Mouse (Mus musculus) left cerebral cortex, adult 2 months (tissue): ENCODE data around the gene Gm10352. TPM values are rescaled to one million over a fixed set of nuclear protein-coding genes. Genes with fewer than 3 reads are reported as not detected.
"Not testable (repeated sequence)": the region's sequence is repeated elsewhere in the genome, so short reads cannot be mapped to it uniquely, and the experiment has no call there.

Experiments used
- DNase-seq, 2 experiments: peaks; one replicate each; pipeline ENCODE4 v3.0.0; 2021 to 2022; ENCODE audit warnings: low spot score in 2 of 2, mixed read lengths in 1 of 2; ENCODE audit errors: extremely low spot score in 1 of 2
- H3K27ac ChIP-seq: fragments of 200-600 bp; 2 replicates; pipeline ENCODE4 v1.8.1; 2022
- H3K4me3 ChIP-seq: fragments of 200-600 bp; 2 replicates; pipeline ENCODE4 v1.8.1; 2022
- intact Hi-C: fragments of 180-260 bp; cut with DNase I; formaldehyde crosslinking; loops from one replicate; pipeline ENCODE4 v1.15.1; 2025
- long read RNA-seq, 2 experiments: library from polyadenylated mRNA; stranded (forward); transcript quantifications; one replicate each; pipeline ENCODE4 v2.0.0; 2021; ENCODE audit warnings: borderline mapping rate in 2 of 2
- total RNA-seq, 2 experiments: library from RNA; stranded (reverse); gene quantifications; 2 replicates each; pipeline ENCODE4 v1.2.3; 2021

The Gm10352 gene
- not detected for total RNA-seq
- long read RNA-seq, experiment 1 = 0 reads
- long read RNA-seq, experiment 2 = 0 reads

GRCm38 (mm10) chrY:2900689-2901088, at the start of gene Gm10352:
Gene Gm10352, plus strand, starts transcription at chrY:2900989.
- H3K27ac ChIP-seq, intact Hi-C loops, H3K4me3 ChIP-seq, DNase-seq: not testable (repeated sequence)

GRCm38 (mm10) chrY:2932282-2932681, 31.5 kb downstream of the Gm10352 start, which contains the start of gene Gm29289:
Gene Gm29289, plus strand, starts transcription at chrY:2932582.
- intact Hi-C loops, H3K4me3 ChIP-seq, H3K27ac ChIP-seq, DNase-seq: not testable (repeated sequence)

Other genes starting within 250 kb of the Gm10352 start
- gene Sry, start 237.3 kb upstream of the Gm10352 start, total RNA-seq = not detected
- gene H2al2b, start 180.3 kb upstream of the Gm10352 start, total RNA-seq = not detected
- not detected for gene Gm4064, start 104.8 kb upstream of the Gm10352 start, total RNA-seq
- gene Rbmy, start 70.3 kb upstream of the Gm10352 start, total RNA-seq = not detected
- not detected for gene Gm10256, start 70.3 kb upstream of the Gm10352 start, total RNA-seq
- not detected for gene Gm29289, start 31.6 kb downstream of the Gm10352 start, total RNA-seq